Mouse (Mus musculus) layer of hippocampus, postnatal 14 days (tissue): ENCODE results near the gene Grhl3. TPM values are rescaled to one million over a fixed set of nuclear protein-coding genes. Genes with fewer than 3 reads are reported as not detected.

Experiments used
- DNase-seq, 2 experiments: peaks; one replicate each; pipeline ENCODE4 v3.0.0; 2021 to 2022; ENCODE audit warnings: low spot score in 2 of 2, mixed read lengths in 1 of 2
- total RNA-seq, 2 experiments: library from RNA; stranded (reverse); gene quantifications; 2 replicates each; pipeline ENCODE4 v1.2.3; 2021

The Grhl3 gene
- total RNA-seq, 2 experiments from 2014 or later: 0.41 to 0.43 TPM

- no peak for DNase-seq
These were observed 2.1 kb upstream of the Grhl3 start for GRCm38 (mm10) chr4:135575365-135576140.

DNA sequence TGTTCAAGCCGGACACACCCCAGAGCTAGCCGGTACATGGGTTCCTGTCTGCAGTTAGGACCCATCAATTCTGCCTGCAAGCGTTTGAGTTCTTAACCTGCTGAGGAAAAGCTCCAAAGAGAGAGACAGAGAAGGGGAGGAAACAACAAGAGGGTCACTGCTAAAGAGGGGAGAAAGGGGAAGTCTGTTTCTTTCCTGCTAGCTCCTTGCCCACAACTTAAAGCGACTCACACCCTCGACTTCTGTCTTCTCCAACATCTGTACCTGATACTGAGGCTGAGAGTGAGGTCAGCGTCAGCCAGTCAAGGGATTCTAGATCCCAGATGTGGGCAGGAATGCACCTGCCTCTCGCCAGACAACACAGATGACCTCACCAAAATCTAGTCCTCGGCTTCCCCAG is 1.2 kb downstream of the Grhl3 start:
- DNase-seq: no peak

DNA sequence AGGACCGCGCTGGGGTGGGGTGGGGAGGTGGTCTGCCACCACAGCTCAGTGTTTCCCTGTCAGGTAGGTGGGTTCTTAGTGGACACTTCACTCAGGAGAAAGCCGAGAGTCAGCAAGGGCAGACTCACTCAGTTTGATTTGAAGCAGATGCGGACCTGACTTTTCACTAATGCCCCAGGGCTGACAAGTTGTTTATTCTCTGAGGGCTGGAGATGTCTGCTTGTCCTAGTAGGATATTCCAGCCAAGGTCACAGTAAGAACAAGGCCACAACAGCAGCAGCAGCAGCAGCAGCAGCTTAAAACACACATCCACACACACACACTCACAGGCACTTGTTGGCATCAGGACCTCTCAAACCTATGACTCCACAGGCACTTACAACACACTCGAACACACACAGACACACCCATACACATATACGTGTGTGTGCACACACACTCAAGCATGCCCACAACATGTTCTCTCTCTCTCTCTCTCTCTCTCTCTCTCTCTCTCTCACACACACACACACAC is 2.3 kb downstream of the Grhl3 start:
- no peak for DNase-seq

DNA sequence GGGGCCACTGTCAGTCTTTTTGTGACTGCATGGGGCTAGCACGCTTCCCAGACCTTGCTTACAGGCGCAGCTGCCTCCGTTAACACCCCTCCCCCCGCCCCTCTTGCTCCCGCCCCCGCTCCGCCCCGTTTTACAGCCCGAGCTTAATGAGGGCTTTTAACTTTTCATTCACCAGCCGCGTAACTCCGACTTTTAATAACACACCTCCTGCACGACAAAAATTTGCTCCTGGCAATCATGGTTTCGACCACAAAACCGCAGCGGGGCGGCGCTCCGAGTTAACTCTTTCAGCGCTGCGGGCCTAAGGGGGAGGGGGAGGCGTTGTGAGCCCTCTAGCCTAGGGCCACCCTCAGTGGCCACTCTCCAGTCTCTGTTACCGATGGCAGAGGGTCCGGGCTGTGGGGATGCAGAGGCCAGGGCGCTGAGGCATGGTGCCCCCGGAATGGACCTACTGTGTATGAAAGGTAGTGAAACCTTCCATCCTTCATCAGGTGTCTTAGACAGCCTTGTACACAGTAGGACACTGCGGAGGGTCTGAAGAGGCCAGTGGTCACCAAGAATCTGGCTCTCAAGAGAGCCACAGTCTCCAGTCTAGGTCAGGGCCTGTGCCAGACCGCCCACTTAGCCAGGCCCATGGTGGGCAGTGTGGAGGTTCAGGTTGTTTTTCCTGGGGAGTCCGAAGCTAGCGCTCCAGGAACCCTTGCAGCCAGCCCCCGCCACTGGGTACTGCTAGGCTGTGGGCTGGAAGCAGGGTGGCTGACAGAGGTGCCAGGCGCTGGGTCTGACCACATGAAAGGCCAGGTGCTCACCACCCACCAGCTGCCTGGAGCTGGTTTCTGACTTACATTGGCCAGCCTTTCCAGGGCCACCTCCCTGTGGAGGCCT is 3.0 kb downstream of the Grhl3 start:
- no peak for DNase-seq

- DNase-seq: no peak
These were observed 4.2 kb downstream of the Grhl3 start for GRCm38 (mm10) chr4:135569201-135569600.

GRCm38 (mm10) chr4:135567484-135567883 is 5.9 kb downstream of the Grhl3 start:
- DNase-seq: no peak

- DNase-seq: no peak
These were observed 6.4 kb downstream of the Grhl3 start for GRCm38 (mm10) chr4:135567042-135567441.

- DNase-seq: no peak
These were observed 8.0 kb downstream of the Grhl3 start for GRCm38 (mm10) chr4:135565400-135565799.

DNA sequence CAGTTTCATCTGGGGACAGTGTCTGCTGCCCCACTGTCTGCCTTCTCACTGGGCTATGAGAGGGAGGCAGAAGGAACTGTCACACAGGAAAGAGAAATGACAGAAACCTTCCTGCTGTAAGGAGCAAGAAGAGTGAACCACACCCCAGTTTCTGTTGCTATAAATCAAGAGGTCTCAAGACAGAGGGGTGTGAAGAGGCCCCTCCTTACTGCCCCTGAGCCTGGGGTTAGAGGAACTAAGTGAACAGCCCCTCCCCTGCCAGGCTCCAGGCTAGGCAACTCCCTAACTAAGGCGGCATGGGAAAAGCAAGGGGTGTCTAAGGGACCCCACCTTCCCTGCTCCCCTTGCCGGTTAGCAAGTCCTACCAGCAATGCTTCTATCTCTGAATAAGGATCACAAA is 9.6 kb downstream of the Grhl3 start:
- no peak for DNase-seq

DNA sequence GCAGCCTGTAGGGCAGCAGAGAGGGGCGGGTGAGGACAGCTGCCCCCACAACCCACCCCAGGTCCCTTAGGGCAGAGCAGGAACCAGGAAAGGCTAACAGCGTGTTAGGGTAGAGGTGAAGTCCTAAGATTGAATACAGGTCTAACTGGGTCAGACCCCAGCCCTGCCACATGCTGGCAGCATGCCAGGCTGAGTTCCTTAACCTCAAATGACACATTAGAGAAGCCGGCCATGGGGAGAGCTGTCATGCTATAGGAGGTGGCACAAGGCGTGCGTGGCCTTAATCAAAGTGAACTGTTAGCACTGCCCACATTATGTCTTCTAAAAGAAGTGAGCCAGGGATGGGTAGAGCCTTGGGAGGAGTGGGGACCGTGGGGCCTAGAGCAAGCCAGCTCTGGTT is 24.1 kb downstream of the Grhl3 start:
- no peak for DNase-seq

- DNase-seq: no peak
These were observed 24.8 kb downstream of the Grhl3 start for GRCm38 (mm10) chr4:135548521-135549077.

GRCm38 (mm10) chr4:135548108-135548507 is 25.3 kb downstream of the Grhl3 start:
- DNase-seq: no peak

- DNase-seq: no peak
These were observed 25.9 kb downstream of the Grhl3 start for GRCm38 (mm10) chr4:135547551-135547950.

GRCm38 (mm10) chr4:135546793-135547192 is 26.6 kb downstream of the Grhl3 start:
- DNase-seq: no peak

DNA sequence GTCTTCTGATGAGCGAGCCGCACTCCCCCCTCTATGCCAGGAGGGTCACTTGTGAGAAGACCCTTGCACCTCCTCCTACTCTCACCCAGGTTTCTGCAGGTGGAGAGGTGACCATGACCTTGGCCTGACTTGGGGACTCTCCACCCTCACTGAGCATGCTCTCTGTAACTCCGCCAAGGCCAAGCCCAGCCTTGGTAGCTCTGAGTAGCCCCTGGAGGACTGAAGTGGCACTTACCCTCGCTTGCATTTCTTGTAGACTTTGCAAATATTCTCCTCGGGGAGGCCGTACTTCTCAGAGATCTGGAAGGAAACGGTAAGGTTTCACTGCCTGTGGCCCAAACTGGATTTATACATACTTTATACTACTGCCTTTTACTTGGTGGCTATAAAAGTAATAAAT is 27.4 kb downstream of the Grhl3 start:
- DNase-seq: no peak

- no peak for DNase-seq
These were observed 28.3 kb downstream of the Grhl3 start for GRCm38 (mm10) chr4:135545080-135545511.

- DNase-seq: no peak
These were observed 29.1 kb downstream of the Grhl3 start for GRCm38 (mm10) chr4:135544284-135544683.

DNA sequence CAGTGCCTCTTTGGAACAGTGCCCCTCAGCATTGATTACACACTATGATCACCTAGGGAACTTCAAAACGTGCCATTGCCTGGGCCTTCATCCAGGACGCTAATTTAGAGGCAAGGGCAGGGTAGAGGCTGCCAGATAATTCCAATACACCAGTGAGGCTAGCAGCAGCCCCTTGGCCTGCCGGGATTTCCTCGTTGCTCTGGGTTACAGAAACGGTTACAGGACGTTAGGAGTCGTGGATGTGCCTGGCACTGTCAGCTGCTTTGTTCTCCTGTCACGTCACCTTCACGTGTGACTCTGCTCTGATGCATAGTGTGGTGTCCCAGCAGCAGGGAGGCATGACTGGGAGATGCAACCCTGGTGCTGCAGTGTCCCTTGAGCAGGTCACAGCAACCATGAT is 33.4 kb downstream of the Grhl3 start:
- DNase-seq: peak in 1 of 2 experiments; percentile 24

DNA sequence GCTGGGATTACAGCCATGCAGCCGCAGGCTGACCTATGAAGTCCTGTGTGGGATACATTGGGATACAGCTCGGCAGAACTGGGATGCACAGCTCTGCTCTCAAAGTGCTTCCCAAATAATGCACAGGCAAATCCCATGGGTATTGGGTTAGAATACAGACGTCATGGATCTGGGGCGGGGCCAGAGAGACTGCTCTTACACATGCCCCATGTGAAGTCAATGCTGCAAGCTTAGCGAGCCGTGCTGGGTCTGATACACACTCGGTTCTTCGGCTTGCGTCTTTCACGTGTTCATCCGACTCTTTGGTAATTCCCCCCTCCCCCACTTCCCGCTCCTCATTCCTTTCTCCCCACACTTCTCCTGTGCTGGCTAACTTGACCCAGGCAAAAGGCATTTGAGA is 34.4 kb downstream of the Grhl3 start:
- DNase-seq: no peak

GRCm38 (mm10) chr4:135535021-135535420 is 38.4 kb downstream of the Grhl3 start:
- no peak for DNase-seq

DNA sequence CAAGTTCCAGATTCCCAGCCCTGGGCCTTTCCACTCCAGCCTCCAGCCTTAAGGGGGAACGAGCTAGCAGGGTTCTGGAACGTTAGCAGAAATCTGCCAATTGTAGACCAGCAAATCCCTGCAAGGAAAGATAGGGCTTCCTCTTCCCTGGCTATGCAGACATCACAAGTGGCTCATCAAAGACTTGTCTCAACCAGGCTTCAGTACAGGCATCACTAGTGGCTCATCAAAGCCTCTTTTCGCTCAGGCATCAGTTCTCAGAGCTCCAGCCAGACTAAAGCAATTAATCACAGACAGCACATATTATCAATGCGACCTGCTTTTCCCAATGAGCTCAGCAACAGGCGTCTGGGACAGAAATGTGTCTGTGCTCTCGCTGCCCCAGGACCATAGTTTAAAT is 40.4 kb downstream of the Grhl3 start:
- DNase-seq: no peak
